8 mouse cellular contexts compared by ENCODE assay signal in genomic region chr15:97663750-97664406, GRCm38 (mm10). TPM values are rescaled to one million over a fixed set of nuclear protein-coding genes. Genes with fewer than 3 reads are reported as not detected.
A peak's percentile ranks its signal among the peaks of the same experiment; 100 is the strongest.
DNase-seq lines count a peak whose midpoint lies in the region; ATAC-seq and TF ChIP-seq lines count a peak whose summit lies in the region.

No protein-coding gene starts in this region.

- peak; percentile 73 for TF ChIP-seq CTCF in G1E (IDR thresholded peaks at IDR 0.05; ENCODE audit: low read depth, low read length)
- TF ChIP-seq CTCF in lung, adult 2 months (IDR thresholded peaks at IDR 0.05; ENCODE audit: insufficient read depth, low read length), result peak; percentile 86

- H3K36me3 ChIP-seq in G1E (replicated peaks), result no peaks in the 10 kb centered on the region
- H3K36me3 ChIP-seq in forebrain, embryonic 14.5 days (ENCODE audit: control insufficient read depth, insufficient read depth, low read length), result no peaks in the 10 kb centered on the region

- peak overlapping the region; percentile 78; the same call in 1 of the 2 replicates for H3K27ac ChIP-seq in forebrain, embryonic 14.5 days (ENCODE audit: low read depth, low read length)

- H3K27me3 ChIP-seq in G1E (ENCODE audit: insufficient read depth, low read length), result peaks cover 2% of the 10 kb centered on the region
- no peaks in the 10 kb centered on the region for H3K27me3 ChIP-seq in forebrain, embryonic 14.5 days (replicated peaks; ENCODE audit: control insufficient read depth, insufficient read depth, low read length)

- no peaks in the 10 kb centered on the region for H3K9me3 ChIP-seq in G1E (replicated peaks)
- H3K9me3 ChIP-seq in forebrain, embryonic 14.5 days (replicated peaks; ENCODE audit: control insufficient read depth, low read length), result no peaks in the 10 kb centered on the region

- H3K4me2 ChIP-seq in forebrain, embryonic 14.5 days (ENCODE audit: low read length), result peak overlapping the region; percentile 79

- H3K9ac ChIP-seq in forebrain, embryonic 14.5 days (ENCODE audit: low read length), result peak overlapping the region; percentile 73

- 8% methylated on average over 19 of the region's 19 CpGs for WGBS in forebrain, embryonic 14.5 days
- WGBS in lung, adult 2 months, result 2% methylated on average over 19 of the region's 19 CpGs

- H3K4me1 ChIP-seq in G1E (ENCODE audit: insufficient read depth, low read depth, low read length), result peaks cover 21% of the 10 kb centered on the region
- no peaks in the 10 kb centered on the region for H3K4me1 ChIP-seq in forebrain, embryonic 14.5 days (ENCODE audit: control insufficient read depth, insufficient read depth, low read length)
- H3K4me1 ChIP-seq in lung, adult 2 months (ENCODE audit: control insufficient read depth, insufficient read depth, low read length), result no peaks in the 10 kb centered on the region

- peak; percentile 57 for DNase-seq in G1E (ENCODE audit: low spot score)
- peak; percentile 52 for DNase-seq in cerebellum, adult 11 months
- peak; percentile 91 for DNase-seq in forebrain, embryonic 14.5 days (ENCODE audit: low spot score)
- peak; percentile 72 to 81 for DNase-seq in heart, postnatal 36 days
- peak; percentile 59 to 74 for DNase-seq in layer of hippocampus, adult 18-20 months (ENCODE audit: low spot score in 2 of 2)
- DNase-seq in lung, adult 2 months, result peak; percentile 71
- peak; percentile 57 for DNase-seq in testis, postnatal 14 days (ENCODE audit: low spot score)

- no peak for TF ChIP-seq POLR2A in lung, adult 2 months (IDR thresholded peaks at IDR 0.05; ENCODE audit: borderline replicate concordance, extremely low read depth, low read depth, low read length)

- peak overlapping the region; percentile 67; the same call in 1 of the 2 replicates for H3K4me3 ChIP-seq in G1E (ENCODE audit: low read depth, low read length)
- peak overlapping the region; percentile 39 for H3K4me3 ChIP-seq in forebrain, embryonic 14.5 days (ENCODE audit: low read depth, low read length)
- H3K4me3 ChIP-seq in lung, adult 2 months (replicated peaks; ENCODE audit: extremely low read depth, low read depth, low read length), result peak overlapping the region; percentile 84

- intact Hi-C loops in heart, postnatal 36 days (cut with DNase I), result loop anchor here (1.0 to 5.0 kb wide), 3 partner anchors 82 to 468 kb away; no protein-coding TSS in a partner anchor

- ATAC-seq in G1E (ENCODE audit: extremely low read depth, insufficient number of reproducible peaks, low FRiP score, poor library complexity, severe bottlenecking), result peak; percentile 71
- peak; percentile 74 for ATAC-seq in forebrain, embryonic 14.5 days
- peak; percentile 79 for ATAC-seq in neutrophil, adult 5-6 weeks (ENCODE audit: extremely low read depth, insufficient number of reproducible peaks, low FRiP score, poor library complexity, severe bottlenecking)

RNA-seq across cellular contexts. Expression of gene Rpap3, which starts 41.7 kb away (rescaled TPM):
- total RNA-seq in G1E (2014; fragmentation: Nextera tagmentation) (14.6 and 19.8 TPM in 2 replicates), G1E (2017) (31.2 and 37.8 TPM in 2 replicates)
- 17.8 and 21.6 TPM in 2 replicates for polyA plus RNA-seq in G1E (2012)
- 44.3 and 45.4 TPM in 2 replicates for polyA plus RNA-seq in forebrain, embryonic 14.5 days (2014; fragmentation: Nextera tagmentation; extraction: Ambion mirVana)
- total RNA-seq in heart, postnatal 36 days (2021), result 10 to 100 TPM; 13.1 to 15.7 TPM
- 10 to 100 TPM; 21.2 to 22.8 TPM for total RNA-seq in layer of hippocampus, adult 18-20 months (2021)
- polyA plus RNA-seq in lung, adult 2 months (2012; rRNA removed), result 3.1 and 5.0 TPM in 2 replicates
- total RNA-seq in neutrophil, adult 5-6 weeks (2017), result 18.3 and 22.7 TPM in 2 replicates

Comparison
In these comparisons a context has a peak if more than half of its experiments do, and no peak if none do; other contexts are left out.
1. Peak in every context shown above with its lines: DNase-seq, ATAC-seq, H3K4me3 ChIP-seq and H3K27ac ChIP-seq.